Mouse (Mus musculus) testis, adult 2 months (tissue): ENCODE results near the gene Asb5. TPM values are rescaled to one million over a fixed set of nuclear protein-coding genes. Genes with fewer than 3 reads are reported as not detected.

Experiments
- H3K27ac ChIP-seq: fragments of 200-500 bp; 2 replicates; pipeline ENCODE4 v1.5.1; 2012; ENCODE audit warnings: low read depth, low read length; ENCODE audit not compliant: control insufficient read depth, insufficient read depth
- H3K27me3 ChIP-seq: fragments of 200-500 bp; 2 replicates; pipeline ENCODE4 v1.6.1; 2012; ENCODE audit warnings: mild to moderate bottlenecking, low read length, moderate library complexity; ENCODE audit not compliant: control insufficient read depth, insufficient read depth
- H3K36me3 ChIP-seq: fragments of 200-500 bp; 2 replicates; pipeline ENCODE4 v1.6.1; 2012; ENCODE audit warnings: mild to moderate bottlenecking, low read length; ENCODE audit not compliant: control insufficient read depth, insufficient read depth
- H3K4me1 ChIP-seq: fragments of 200-500 bp; 2 replicates; pipeline ENCODE4 v1.6.1; 2012; ENCODE audit warnings: low read length; ENCODE audit not compliant: control insufficient read depth, insufficient read depth
- H3K4me3 ChIP-seq: fragments of 200-500 bp; 2 replicates; pipeline ENCODE4 v1.5.1; 2012; ENCODE audit warnings: low read depth, mild to moderate bottlenecking, low read length, moderate library complexity, mixed read lengths; ENCODE audit not compliant: control insufficient read depth
- CTCF ChIP-seq: fragments of 200-500 bp; IDR thresholded peaks from 2 replicates; pipeline ENCODE4 v1.5.1; 2012; ENCODE audit warnings: low read depth, mild to moderate bottlenecking, inconsistent platforms, low read length, moderate library complexity; ENCODE audit not compliant: control insufficient read depth, insufficient read depth, insufficient replicate concordance
- POLR2A ChIP-seq: fragments of 200-500 bp; IDR thresholded peaks from 2 replicates; pipeline ENCODE4 v1.6.1; 2012; ENCODE audit warnings: low read depth, mild to moderate bottlenecking, inconsistent platforms, low read length, moderate library complexity; ENCODE audit not compliant: control insufficient read depth
- polyA plus RNA-seq: library from polyadenylated mRNA; depleted of rRNA; stranded (reverse); fragments of >200 nt; gene quantifications from 2 replicates; pipeline ENCODE4 v1.2.3, GENCODE M21; 2012

Asb5 gene
- polyA plus RNA-seq, 1 experiment = 8.1 TPM

DNA sequence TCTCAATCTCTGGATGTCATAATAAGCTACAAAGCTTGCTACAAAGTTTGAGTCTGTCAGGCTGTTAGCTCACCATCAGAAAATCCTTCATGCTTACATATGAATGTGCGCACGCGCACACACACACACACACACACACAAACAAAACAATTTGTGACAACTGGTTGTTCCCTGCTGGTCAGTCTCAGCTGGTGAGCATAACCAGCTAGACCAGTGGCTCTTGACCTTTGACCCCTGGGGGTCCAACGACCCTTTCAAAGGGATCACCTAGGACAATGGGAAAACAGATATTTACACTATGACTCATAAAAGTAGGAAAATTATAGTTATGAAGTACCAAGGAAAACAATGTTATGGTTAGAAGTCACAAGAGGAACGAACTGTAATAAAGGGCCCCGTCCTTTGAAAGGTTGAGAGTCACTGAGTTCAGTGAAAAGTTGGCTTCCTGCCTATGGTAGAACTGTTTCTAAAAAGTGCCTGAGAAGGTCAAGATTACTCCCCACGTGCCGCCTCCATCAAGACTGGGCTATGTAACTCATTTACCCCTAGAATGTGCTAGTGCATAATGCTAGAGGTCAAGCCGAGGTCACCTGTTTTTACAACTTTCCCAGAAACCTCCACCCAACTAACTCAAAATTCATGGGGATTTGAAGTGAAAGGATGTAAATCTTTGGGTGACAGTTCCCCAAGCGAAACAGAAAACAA lies 10.5 kb upstream of the Asb5 start:
- no peaks in the 10 kb centered on the region for H3K4me1 ChIP-seq
- no peaks in the 10 kb centered on the region for H3K27me3 ChIP-seq
- TF ChIP-seq POLR2A (no peak), CTCF (no peak)
- H3K36me3 ChIP-seq = no peaks in the 10 kb centered on the region
- no peak overlapping the region for H3K4me3 ChIP-seq
- no peak overlapping the region for H3K27ac ChIP-seq

DNA sequence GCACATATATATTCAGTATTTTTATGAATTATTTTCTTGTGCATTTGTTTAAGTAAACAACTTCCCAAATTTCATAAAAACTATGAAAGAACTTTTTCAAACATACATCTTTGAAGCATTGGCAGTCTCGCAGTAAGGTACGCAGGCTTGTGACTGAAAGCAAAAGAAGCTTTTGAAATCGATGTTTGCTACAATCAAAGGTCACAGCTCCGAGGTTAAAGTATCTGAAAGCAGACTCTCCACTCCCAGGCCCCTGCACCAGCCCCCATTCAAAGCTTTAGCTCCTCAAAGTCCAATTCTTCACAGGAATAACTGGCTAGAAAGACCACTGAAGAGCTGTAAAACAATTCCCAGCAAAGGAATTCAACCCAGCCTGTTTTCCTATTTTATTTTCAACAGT lies 8.9 kb upstream of the Asb5 start:
- TF ChIP-seq POLR2A = no peak
- TF ChIP-seq CTCF = no peak
- Histone ChIP-seq H3K4me3 (no peak overlapping the region), H3K4me1 (no peaks in the 10 kb centered on the region), H3K27me3 (no peaks in the 10 kb centered on the region), H3K36me3 (no peaks in the 10 kb centered on the region), H3K27ac (no peak overlapping the region)

DNA sequence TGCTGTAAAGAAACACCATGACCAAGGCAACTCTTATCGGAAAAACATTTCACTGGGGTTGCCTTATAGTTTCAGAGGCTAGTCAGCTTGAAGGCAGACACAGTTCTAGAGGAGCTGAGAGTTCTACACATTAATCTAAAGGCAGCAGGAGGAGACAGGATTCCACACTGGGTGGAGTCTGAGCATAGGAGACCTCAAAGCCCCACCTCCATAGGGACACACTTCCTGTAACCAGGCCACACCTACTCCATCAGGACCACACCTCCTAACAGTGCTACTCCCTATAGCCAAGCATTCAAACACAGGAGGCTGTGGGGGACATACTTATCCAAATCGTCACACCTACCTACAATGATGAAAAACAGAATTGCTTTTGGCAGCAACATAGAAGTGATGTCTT lies 3.8 kb upstream of the Asb5 start:
- no peaks in the 10 kb centered on the region for H3K27me3 ChIP-seq
- TF ChIP-seq POLR2A (no peak), CTCF (no peak)
- no peak overlapping the region for H3K27ac ChIP-seq
- H3K4me1 ChIP-seq = peaks cover 2% of the 10 kb centered on the region; the same call in 1 of the 2 replicates
- H3K4me3 ChIP-seq = no peak overlapping the region
- H3K36me3 ChIP-seq = no peaks in the 10 kb centered on the region; the same call in 1 of the 2 replicates

DNA sequence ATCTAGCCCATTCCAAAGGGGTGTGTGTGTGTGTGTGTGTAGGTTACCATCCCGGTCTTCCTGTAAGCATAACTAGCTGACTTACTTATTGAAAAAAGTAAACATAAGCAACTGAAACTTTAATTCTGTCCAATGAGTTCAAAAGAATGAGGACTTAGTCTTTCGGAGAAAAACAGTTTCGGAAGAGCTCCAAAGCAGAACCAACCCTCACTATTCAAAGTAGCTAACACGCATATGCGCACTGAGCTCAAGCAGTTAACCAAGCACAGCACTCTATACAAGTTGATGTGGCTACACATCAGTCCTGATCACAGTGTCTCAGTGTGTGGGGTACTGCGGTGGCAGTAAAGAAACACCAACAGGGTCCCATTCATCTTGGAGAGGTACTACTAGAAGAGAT lies 2.7 kb upstream of the Asb5 start:
- Histone ChIP-seq H3K27ac (no peak overlapping the region), H3K4me3 (no peak overlapping the region), H3K27me3 (no peaks in the 10 kb centered on the region), H3K4me1 (peaks cover 2% of the 10 kb centered on the region; the same call in 1 of the 2 replicates), H3K36me3 (no peaks in the 10 kb centered on the region; the same call in 1 of the 2 replicates)
- no peak for TF ChIP-seq CTCF
- no peak for TF ChIP-seq POLR2A

DNA sequence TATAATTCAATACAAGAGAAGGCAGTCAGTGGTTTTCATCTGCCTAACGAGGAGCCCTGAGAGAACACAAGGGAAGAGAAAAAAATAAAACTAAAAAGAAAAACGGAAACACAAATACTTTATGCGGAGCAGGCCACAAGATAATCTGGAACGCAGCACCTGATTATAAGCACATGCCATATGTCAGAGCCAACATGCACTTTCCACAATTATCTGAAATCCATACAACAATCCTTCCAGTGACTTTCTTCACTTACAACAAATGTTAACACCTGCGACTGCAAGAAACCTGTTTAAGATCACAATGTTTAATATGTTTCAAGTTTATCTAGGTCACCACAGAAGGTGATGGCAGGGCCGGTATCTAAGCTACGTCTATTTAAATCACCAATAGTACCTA lies 809 bp upstream of the Asb5 start:
- Histone ChIP-seq H3K4me1 (peaks cover 2% of the 10 kb centered on the region; the same call in 1 of the 2 replicates), H3K4me3 (no peak overlapping the region), H3K27me3 (no peaks in the 10 kb centered on the region), H3K27ac (no peak overlapping the region), H3K36me3 (no peaks in the 10 kb centered on the region; the same call in 1 of the 2 replicates)
- TF ChIP-seq POLR2A = no peak
- no peak for TF ChIP-seq CTCF

DNA sequence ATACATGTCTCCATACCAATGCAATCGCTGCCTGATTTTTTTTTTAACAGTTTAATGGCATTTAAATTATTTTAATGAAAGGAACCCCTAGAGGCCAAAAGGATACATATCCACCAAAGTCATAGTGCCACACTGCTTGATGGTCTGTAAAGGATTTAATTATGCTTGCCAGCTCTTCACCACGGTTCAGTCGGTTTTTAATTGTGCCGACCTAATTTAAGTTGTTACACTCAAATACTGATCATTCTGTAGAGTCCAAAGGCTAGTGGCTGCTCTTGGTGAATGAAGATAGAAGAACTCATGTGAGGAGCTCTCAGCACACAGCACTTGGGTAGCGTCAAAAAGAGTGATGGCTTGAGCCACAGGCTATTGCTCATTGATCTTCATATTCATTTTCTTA lies 5.8 kb downstream of the Asb5 start:
- H3K36me3 ChIP-seq = no peaks in the 10 kb centered on the region
- H3K27me3 ChIP-seq = no peaks in the 10 kb centered on the region
- H3K27ac ChIP-seq = no peak overlapping the region
- no peaks in the 10 kb centered on the region for H3K4me1 ChIP-seq
- TF ChIP-seq CTCF = no peak
- TF ChIP-seq POLR2A = no peak
- H3K4me3 ChIP-seq = no peak overlapping the region

DNA sequence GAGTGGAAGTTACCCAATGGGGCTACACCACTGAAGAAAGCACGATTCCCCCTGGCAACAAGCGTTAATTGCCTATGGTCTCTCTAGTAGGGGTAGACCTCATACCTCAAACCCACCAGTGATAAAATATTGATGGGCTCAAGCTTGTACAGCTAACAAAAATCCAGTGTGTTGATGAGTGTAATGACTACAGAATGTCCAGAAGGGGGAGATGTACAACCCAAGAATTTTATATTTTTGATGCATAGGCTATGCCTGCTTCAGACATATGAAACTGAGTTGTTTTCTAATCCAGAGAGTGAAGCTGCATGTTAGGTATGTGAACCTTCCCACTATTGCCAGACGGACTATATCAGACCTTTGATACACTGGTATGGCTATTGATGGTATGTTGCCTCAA lies 7.9 kb downstream of the Asb5 start:
- Histone ChIP-seq H3K4me1 (no peaks in the 10 kb centered on the region), H3K27me3 (no peaks in the 10 kb centered on the region), H3K27ac (no peak overlapping the region), H3K4me3 (no peak overlapping the region), H3K36me3 (no peaks in the 10 kb centered on the region)
- TF ChIP-seq CTCF = no peak
- TF ChIP-seq POLR2A = no peak

DNA sequence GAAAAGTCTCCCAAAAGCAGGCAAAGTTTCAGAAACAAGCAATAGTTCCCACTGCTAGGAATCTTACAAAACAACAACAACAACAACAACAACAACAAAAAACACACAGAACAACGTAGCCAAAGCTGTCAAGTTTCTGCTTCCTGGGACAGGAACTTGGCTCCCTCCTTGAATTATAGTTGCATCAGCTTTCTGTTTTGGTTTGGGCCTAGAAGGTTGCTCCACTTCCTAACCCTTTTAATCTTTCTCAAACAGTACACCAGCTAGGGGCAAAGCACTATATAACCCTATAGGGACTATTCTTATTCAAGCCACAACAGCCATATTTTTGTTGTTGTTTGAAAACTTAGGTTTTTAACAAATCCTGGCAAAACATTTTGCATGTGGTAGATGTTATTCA lies 12.0 kb downstream of the Asb5 start:
- Histone ChIP-seq H3K36me3 (no peaks in the 10 kb centered on the region), H3K4me1 (no peaks in the 10 kb centered on the region), H3K4me3 (no peak overlapping the region), H3K27ac (no peak overlapping the region), H3K27me3 (no peaks in the 10 kb centered on the region)
- TF ChIP-seq CTCF = no peak
- TF ChIP-seq POLR2A = no peak

DNA sequence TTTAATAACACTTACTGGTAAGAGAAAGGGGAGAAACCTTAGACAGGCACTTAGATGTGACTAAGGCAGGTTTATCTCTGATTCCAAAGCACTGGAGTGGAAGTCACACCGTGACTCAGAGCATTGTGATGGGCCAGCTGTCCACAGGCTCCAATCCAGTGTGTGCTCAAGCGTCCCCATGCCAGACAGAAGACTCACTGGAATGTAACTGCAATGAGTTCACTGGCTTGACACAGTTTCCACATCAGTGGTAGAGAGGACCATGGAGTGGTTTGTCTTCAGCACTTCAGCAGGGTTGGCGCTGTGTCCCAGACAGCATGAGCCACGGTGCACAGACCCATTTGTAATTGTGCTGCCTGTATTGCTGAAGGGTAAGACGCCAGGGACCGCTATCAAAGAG lies 19.0 kb downstream of the Asb5 start:
- Histone ChIP-seq H3K36me3 (no peaks in the 10 kb centered on the region), H3K4me3 (no peak overlapping the region), H3K27me3 (no peaks in the 10 kb centered on the region), H3K27ac (no peak overlapping the region), H3K4me1 (no peaks in the 10 kb centered on the region)
- no peak for TF ChIP-seq POLR2A
- TF ChIP-seq CTCF = no peak
